Mouse (Mus musculus) embryonic facial prominence, embryonic 11.5 days (tissue): ENCODE measurements around the gene Zfp592. TPM values are rescaled to one million over a fixed set of nuclear protein-coding genes. Genes with fewer than 3 reads are reported as not detected.
"Not testable (repeated sequence)": the region's sequence is repeated elsewhere in the genome, so short reads cannot be mapped to it uniquely, and the experiment has no call there.

Experiments used
- ATAC-seq: fragments of 200-750 bp; cut with Nextera tagmentation; replicated peaks from 2 replicates; pipeline ENCODE4 v1.8.0; 2017; ENCODE audit warnings: low read depth; ENCODE audit not compliant: insufficient number of reproducible peaks, low FRiP score, low TSS enrichment
- DNase-seq: peaks from one replicate; pipeline ENCODE4 v3.0.0-alpha.2; 2015; ENCODE audit warnings: low spot score
- H3K27ac ChIP-seq: fragments of 300-500 bp; sonication (generic); replicated peaks from 2 replicates; pipeline ENCODE4 v1.5.1; 2014; ENCODE audit warnings: mild to moderate bottlenecking, low read depth, low read length, control low read depth
- H3K27me3 ChIP-seq: fragments of 300-500 bp; sonication (generic); 2 replicates; pipeline ENCODE4 v1.6.1; 2014; ENCODE audit warnings: mild to moderate bottlenecking, low read length, moderate library complexity, mixed read lengths; ENCODE audit not compliant: control insufficient read depth, insufficient read depth
- H3K36me3 ChIP-seq: fragments of 300-500 bp; sonication (generic); replicated peaks from 2 replicates; pipeline ENCODE4 v1.6.1; 2014; ENCODE audit warnings: low read depth, mild to moderate bottlenecking, low read length, moderate library complexity, mixed read lengths; ENCODE audit not compliant: control insufficient read depth, insufficient read depth
- H3K4me1 ChIP-seq: fragments of 300-500 bp; sonication (generic); 2 replicates; pipeline ENCODE4 v1.6.1; 2014; ENCODE audit warnings: low read length, mixed read lengths; ENCODE audit not compliant: control insufficient read depth, insufficient read depth
- H3K4me2 ChIP-seq: fragments of 300-500 bp; sonication (generic); 2 replicates; pipeline ENCODE4 v1.6.1; 2014; ENCODE audit warnings: low read depth, mild to moderate bottlenecking, control low read depth, low read length, moderate library complexity
- H3K4me3 ChIP-seq: fragments of 300-500 bp; sonication (generic); 2 replicates; pipeline ENCODE4 v1.5.1; 2014; ENCODE audit warnings: low read depth, low read length, control low read depth
- H3K9ac ChIP-seq: fragments of 300-500 bp; sonication (generic); replicated peaks from 2 replicates; pipeline ENCODE4 v1.6.1; 2014; ENCODE audit warnings: mild to moderate bottlenecking, control low read depth, low read length
- H3K9me3 ChIP-seq: fragments of 300-500 bp; sonication (generic); replicated peaks from 2 replicates; pipeline ENCODE4 v1.6.1; 2016; ENCODE audit warnings: mild to moderate bottlenecking, low read length, inconsistent platforms, mixed read lengths; ENCODE audit not compliant: control insufficient read depth
- WGBS: fragments of 180-500 bp; shearing (Covaris S2); extraction: QIAGEN DNeasy Blood & Tissue Kit; methylation state at CpG from one replicate; pipeline ENCODE4 v1.1.7; 2014; 5-methylcytosine and 5-hydroxymethylcytosine counted together
- polyA plus RNA-seq: library from polyadenylated mRNA; unstranded; fragments of >200 nt; fragmentation: Nextera tagmentation; extraction: Ambion mirVana; gene quantifications from 2 replicates; pipeline ENCODE4 v1.2.1, GENCODE M21; 2014

The Zfp592 gene
- polyA plus RNA-seq, 1 experiment from 2014 or later, result 10.2 TPM

DNA sequence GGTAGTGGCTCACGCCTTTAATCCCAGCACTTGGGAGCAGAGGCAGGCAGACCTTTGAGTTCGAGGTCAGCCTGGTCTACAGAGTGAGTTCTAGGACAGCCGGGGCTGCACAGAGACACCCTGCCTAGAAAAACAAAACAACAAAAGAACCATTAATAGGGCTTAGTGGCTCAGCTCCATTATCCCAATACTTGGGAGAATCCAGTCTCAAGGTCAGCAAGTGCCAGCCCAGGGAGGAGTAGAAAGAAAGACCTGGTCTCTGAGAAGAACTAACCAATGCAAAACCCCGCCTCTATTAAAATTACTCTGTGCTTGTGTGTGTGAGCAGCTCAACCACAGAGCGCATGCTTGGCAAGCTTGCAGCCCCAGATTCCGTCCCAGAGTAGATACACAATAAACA, 30.7 kb upstream of the Zfp592 start:
- H3K9me3 ChIP-seq, result no peaks in the 10 kb centered on the region
- H3K4me1 ChIP-seq, result no peaks in the 10 kb centered on the region
- no peak overlapping the region for H3K9ac ChIP-seq
- no peak overlapping the region for H3K4me3 ChIP-seq
- no peak overlapping the region for H3K4me2 ChIP-seq
- WGBS, result 60% methylated on average over 6 of the region's 6 CpGs
- H3K36me3 ChIP-seq, result no peaks in the 10 kb centered on the region
- no peak for DNase-seq
- no peak overlapping the region for H3K27ac ChIP-seq
- no peaks in the 10 kb centered on the region for H3K27me3 ChIP-seq
- no peak for ATAC-seq

DNA sequence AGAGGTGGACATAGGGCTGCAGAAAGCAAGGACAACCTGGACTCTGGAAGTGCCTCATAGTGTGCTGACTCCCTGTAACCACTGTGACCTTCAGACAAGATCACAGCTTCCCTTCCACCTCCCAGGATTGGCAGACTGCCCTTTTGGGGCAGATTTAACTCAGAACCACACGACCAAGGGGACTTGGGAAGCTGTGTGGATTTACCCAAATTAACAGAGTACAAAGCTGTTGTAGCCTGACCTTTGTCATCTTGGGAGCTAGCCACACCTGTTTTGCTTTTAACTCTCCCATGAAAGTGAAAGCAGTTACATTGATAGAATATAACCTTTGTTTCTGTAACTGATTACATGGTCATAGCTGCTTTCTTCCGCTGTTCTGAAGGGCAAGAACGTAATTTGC, 22.6 kb upstream of the Zfp592 start:
- no peaks in the 10 kb centered on the region for H3K36me3 ChIP-seq
- H3K27me3 ChIP-seq, result no peaks in the 10 kb centered on the region
- H3K9ac ChIP-seq, result no peak overlapping the region
- ATAC-seq (no peak), DNase-seq (no peak)
- no peaks in the 10 kb centered on the region for H3K9me3 ChIP-seq
- H3K27ac ChIP-seq, result no peak overlapping the region
- no peak overlapping the region for H3K4me2 ChIP-seq
- 58% methylated on average over 3 of the region's 3 CpGs for WGBS
- H3K4me1 ChIP-seq, result no peaks in the 10 kb centered on the region
- no peak overlapping the region for H3K4me3 ChIP-seq

DNA sequence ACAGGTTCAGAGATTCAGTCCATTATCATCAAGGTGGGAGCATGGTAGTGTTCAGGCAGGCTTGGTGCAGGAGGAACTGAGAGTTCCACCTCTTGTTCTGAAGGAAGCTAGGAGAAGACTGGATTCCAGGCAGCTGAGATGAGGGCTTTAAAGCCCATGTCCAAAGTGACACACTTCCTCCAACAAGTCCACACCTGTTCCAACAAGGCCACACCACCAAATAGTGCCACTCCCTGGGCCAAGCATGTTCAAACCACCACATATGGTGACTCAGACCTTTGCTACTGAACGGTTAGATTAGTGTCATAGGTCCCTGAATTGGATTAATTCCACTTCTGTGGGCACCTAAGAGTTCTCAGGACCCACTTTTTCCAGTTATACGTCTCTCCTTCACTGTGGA, 22.1 kb upstream of the Zfp592 start:
- H3K27me3 ChIP-seq, result no peaks in the 10 kb centered on the region
- no peaks in the 10 kb centered on the region for H3K9me3 ChIP-seq
- no peak overlapping the region for H3K9ac ChIP-seq
- ATAC-seq (no peak), DNase-seq (no peak)
- H3K4me2 ChIP-seq, result no peak overlapping the region
- no peak overlapping the region for H3K4me3 ChIP-seq
- H3K36me3 ChIP-seq, result no peaks in the 10 kb centered on the region
- H3K4me1 ChIP-seq, result no peaks in the 10 kb centered on the region
- H3K27ac ChIP-seq, result no peak overlapping the region
- WGBS, result 74% methylated on average over 2 of the region's 2 CpGs

DNA sequence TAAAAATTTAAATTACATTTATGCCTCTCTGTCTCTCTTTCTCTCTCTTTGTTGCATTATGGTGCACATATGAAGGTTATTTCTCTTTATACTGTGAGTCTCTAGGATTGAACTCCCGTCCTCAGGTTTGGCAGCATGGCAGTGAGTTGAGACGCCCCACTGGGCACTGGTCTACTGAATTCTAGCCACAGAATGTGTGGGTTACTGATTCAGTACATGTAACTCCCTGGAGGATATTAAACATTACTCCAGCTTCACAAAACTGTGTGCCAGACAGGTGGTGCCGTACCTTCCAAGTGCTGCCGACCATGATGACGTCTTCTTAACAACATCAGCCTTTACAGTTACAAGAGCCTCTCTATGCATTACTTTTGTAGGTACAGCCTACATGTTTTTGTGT, 21.4 kb upstream of the Zfp592 start:
- H3K27me3 ChIP-seq, result no peaks in the 10 kb centered on the region
- H3K27ac ChIP-seq, result no peak overlapping the region
- DNase-seq (no peak), ATAC-seq (no peak)
- no peaks in the 10 kb centered on the region for H3K9me3 ChIP-seq
- H3K36me3 ChIP-seq, result no peaks in the 10 kb centered on the region
- H3K4me1 ChIP-seq, result no peaks in the 10 kb centered on the region
- H3K4me2 ChIP-seq, result no peak overlapping the region
- WGBS, result 91% methylated on average over 5 of the region's 5 CpGs
- no peak overlapping the region for H3K9ac ChIP-seq
- no peak overlapping the region for H3K4me3 ChIP-seq

GRCm38 (mm10) chr7:80972920-80973637, 20.4 kb upstream of the Zfp592 start:
- H3K36me3 ChIP-seq, ATAC-seq, H3K9me3 ChIP-seq, H3K9ac ChIP-seq, DNase-seq, H3K27ac ChIP-seq, H3K4me2 ChIP-seq, H3K4me1 ChIP-seq, H3K4me3 ChIP-seq, H3K27me3 ChIP-seq: not testable (repeated sequence)
- WGBS, result 81% methylated on average over 4 of the region's 4 CpGs

DNA sequence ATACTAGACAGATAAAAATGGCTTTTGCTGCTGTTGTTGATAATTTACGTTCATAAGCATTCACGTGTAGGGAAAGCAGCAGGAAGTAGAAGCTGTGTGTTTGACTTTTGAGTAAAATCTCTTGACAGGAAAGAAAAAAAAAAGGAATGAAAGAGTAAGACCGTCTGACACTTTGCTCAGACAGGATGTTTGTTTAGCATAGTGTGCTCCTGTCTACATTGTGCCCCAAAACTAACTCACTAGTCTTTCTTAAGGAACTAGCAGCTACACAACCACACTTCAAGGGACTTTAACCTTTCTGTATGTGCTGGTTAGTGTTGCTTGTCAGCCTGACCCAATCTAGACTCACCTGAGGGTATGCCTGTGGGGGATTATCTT, 19.9 kb upstream of the Zfp592 start:
- WGBS, result 62% methylated on average over 3 of the region's 3 CpGs
- not testable (repeated sequence) for H3K9me3 ChIP-seq, DNase-seq, H3K9ac ChIP-seq, H3K27ac ChIP-seq, H3K4me2 ChIP-seq, H3K27me3 ChIP-seq, H3K4me3 ChIP-seq, H3K4me1 ChIP-seq, H3K36me3 ChIP-seq, ATAC-seq

DNA sequence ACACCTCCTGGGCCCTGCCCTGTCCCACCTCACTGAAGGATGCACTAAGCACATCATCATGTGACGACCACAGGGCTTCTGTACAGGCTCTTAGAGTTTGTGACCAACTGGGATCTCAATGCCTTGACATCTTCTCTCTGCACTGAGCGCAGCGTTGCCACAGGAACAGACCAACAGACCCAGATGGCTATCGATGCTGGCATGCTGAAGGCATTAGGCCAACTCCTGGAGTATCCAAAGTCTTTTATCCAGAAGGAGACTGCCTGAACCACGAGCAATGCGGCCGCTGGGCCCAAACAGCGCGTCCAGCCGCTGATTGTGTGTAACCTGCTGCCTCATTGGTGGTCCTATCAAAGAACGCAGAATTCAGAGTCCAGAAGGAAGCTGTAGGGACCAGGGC, 12.9 kb upstream of the Zfp592 start:
- ATAC-seq (no peak), DNase-seq (no peak)
- no peak overlapping the region for H3K27ac ChIP-seq
- H3K4me2 ChIP-seq, result no peak overlapping the region
- H3K27me3 ChIP-seq, result no peaks in the 10 kb centered on the region
- no peak overlapping the region for H3K4me3 ChIP-seq
- H3K9ac ChIP-seq, result no peak overlapping the region
- WGBS, result 88% methylated on average over 11 of the region's 11 CpGs
- H3K9me3 ChIP-seq, result no peaks in the 10 kb centered on the region
- no peaks in the 10 kb centered on the region for H3K4me1 ChIP-seq
- H3K36me3 ChIP-seq, result no peaks in the 10 kb centered on the region

GRCm38 (mm10) chr7:80986458-80987187, 6.9 kb upstream of the Zfp592 start:
- H3K27me3 ChIP-seq, result no peaks in the 10 kb centered on the region
- DNase-seq (no peak), ATAC-seq (no peak)
- WGBS, result 54% methylated on average over 6 of the region's 6 CpGs
- no peak overlapping the region for H3K4me3 ChIP-seq
- no peaks in the 10 kb centered on the region for H3K36me3 ChIP-seq
- no peak overlapping the region for H3K27ac ChIP-seq
- no peak overlapping the region for H3K4me2 ChIP-seq
- H3K9ac ChIP-seq, result no peak overlapping the region
- no peaks in the 10 kb centered on the region for H3K4me1 ChIP-seq
- no peaks in the 10 kb centered on the region for H3K9me3 ChIP-seq
